ENCODE assay signal across 17 mouse cellular contexts in genomic region chr8:111435071-111435828, GRCm38 (mm10). TPM values are rescaled to one million over a fixed set of nuclear protein-coding genes. Genes with fewer than 3 reads are reported as not detected.
DNase-seq lines count a peak whose midpoint lies in the region; ATAC-seq and TF ChIP-seq lines count a peak whose summit lies in the region.
"Had no signal": no experiment of that assay in that cellular context is flagged by ENCODE, and none has a peak within 500 bp of the region (broad histone marks: within the 10 kb centered on the region; RNA-seq: fewer than 3 reads in every experiment).

No protein-coding gene starts in this region.

- TF ChIP-seq POLR2A in liver, adult 2 months (IDR thresholded peaks at IDR 0.05; ENCODE audit: extremely low read depth, insufficient read depth, low read length) = no peak

- no peaks in the 10 kb centered on the region for H3K79me2 ChIP-seq in liver, adult 2 months (ENCODE audit: control insufficient read depth, insufficient read depth, low read length)

- H3K36me3 ChIP-seq in liver, adult 2 months (ENCODE audit: control insufficient read depth, insufficient read depth, low read length) = no peaks in the 10 kb centered on the region
- H3K36me3 ChIP-seq in intestine, postnatal 0 days (ENCODE audit: control insufficient read depth, insufficient read depth) = no peaks in the 10 kb centered on the region
- H3K36me3 ChIP-seq: intestine, embryonic 15.5 days; limb, embryonic 12.5 days had no signal

- peak; percentile 46 to 87 for DNase-seq in adrenal gland, adult (ENCODE audit: inconsistent age in 2 of 2, low spot score in 1 of 2)
- no peak for DNase-seq in adrenal gland, postnatal 14 days
- peak; percentile 62 for DNase-seq in liver, adult 2 months (ENCODE audit: extremely low read depth, low read depth, low spot score)
- no peak for DNase-seq in liver
- DNase-seq in fat pad, adult 2 months (ENCODE audit: extremely low read depth, low read depth, low spot score) = peak; percentile 88
- DNase-seq in thymus, postnatal 14 days = peak; percentile 34
- no peak for DNase-seq in left cerebral cortex, postnatal 36 days (ENCODE audit: low spot score in 2 of 2)
- DNase-seq: adrenal gland, postnatal 25 days; cerebellum, adult 11 months; layer of hippocampus, postnatal 36 days; lung, adult 18-20 months had no signal

- no peaks in the 10 kb centered on the region for H3K9me3 ChIP-seq in intestine, postnatal 0 days (ENCODE audit: control insufficient read depth)
- H3K9me3 ChIP-seq: intestine, embryonic 15.5 days; limb, embryonic 12.5 days had no signal

- intact Hi-C loops in left cerebral cortex, postnatal 36 days (cut with DNase I) = no loop called here

- 75% methylated on average over 11 of the region's 11 CpGs for WGBS in liver, adult 2 months
- WGBS in intestine, postnatal 0 days = 71% methylated on average over 11 of the region's 11 CpGs

- no peak overlapping the region for H3K4me2 ChIP-seq in intestine, postnatal 0 days (replicated peaks; ENCODE audit: low read depth)
- H3K4me2 ChIP-seq: heart, embryonic 11.5 days; intestine, embryonic 15.5 days; limb, embryonic 12.5 days had no signal

- no peak for TF ChIP-seq CTCF in liver, adult 2 months (IDR thresholded peaks at IDR 0.05; ENCODE audit: low read depth, low read length)
- no peak for TF ChIP-seq CTCF in intestine, postnatal 0 days (IDR thresholded peaks at IDR 0.05; ENCODE audit: low read depth)

- no peaks in the 10 kb centered on the region for H3K27me3 ChIP-seq in liver, adult 2 months (ENCODE audit: control insufficient read depth, insufficient read depth, low read length)
- no peaks in the 10 kb centered on the region for H3K27me3 ChIP-seq in intestine, postnatal 0 days (replicated peaks; ENCODE audit: control insufficient read depth, insufficient read depth, low read length)
- H3K27me3 ChIP-seq: intestine, embryonic 15.5 days; limb, embryonic 12.5 days had no signal

- H3K9ac ChIP-seq in liver, adult 2 months (ENCODE audit: low read depth, low read length) = no peak overlapping the region
- no peak overlapping the region for H3K9ac ChIP-seq in intestine, postnatal 0 days (ENCODE audit: low read depth, low read length)
- H3K9ac ChIP-seq: intestine, embryonic 15.5 days; limb, embryonic 12.5 days had no signal

- no peak overlapping the region for H3K4me3 ChIP-seq in liver, adult 2 months (ENCODE audit: insufficient read depth, low read depth, low read length)
- H3K4me3 ChIP-seq in intestine, postnatal 0 days (ENCODE audit: low read depth, low read length) = no peak overlapping the region
- H3K4me3 ChIP-seq: intestine, embryonic 15.5 days; limb, embryonic 12.5 days had no signal

- no peak overlapping the region for H3K27ac ChIP-seq in liver, adult 2 months (replicated peaks; ENCODE audit: insufficient read depth, low read depth, low read length)
- H3K27ac ChIP-seq in intestine, postnatal 0 days (ENCODE audit: low read depth, low read length) = no peak overlapping the region
- H3K27ac ChIP-seq: intestine, embryonic 15.5 days; limb, embryonic 12.5 days had no signal

- no peak for ATAC-seq in intestine, postnatal 0 days
- ATAC-seq: intestine, embryonic 15.5 days had no signal

- no peaks in the 10 kb centered on the region for H3K4me1 ChIP-seq in liver, adult 2 months (ENCODE audit: control insufficient read depth, insufficient read depth, low read length)
- no peaks in the 10 kb centered on the region for H3K4me1 ChIP-seq in intestine, postnatal 0 days (replicated peaks; ENCODE audit: control insufficient read depth, insufficient read depth, low read length)
- H3K4me1 ChIP-seq: limb, embryonic 12.5 days had no signal

RNA-seq across cellular contexts. Expression of gene Fa2h, which starts 41.6 kb away (rescaled TPM):
- total RNA-seq in adrenal gland, postnatal 14 days (2021) = 2.0 and 3.0 TPM in 2 replicates
- total RNA-seq in liver, adult 2 months (2014; rRNA removed) = 0.09 TPM in 1 of 2 replicates, not detected in the other
- 0.06 and 0.09 TPM in 2 replicates for polyA plus RNA-seq in liver, adult 2 months (2012; rRNA removed)
- polyA plus RNA-seq in intestine, postnatal 0 days (2015; fragmentation: Nextera tagmentation; extraction: Ambion mirVana) = 0.50 and 2.6 TPM in 2 replicates
- 10 to 100 TPM; 20.4 to 31.0 TPM for total RNA-seq in left cerebral cortex, postnatal 36 days (2021)
- total RNA-seq: hematopoietic stem cell, adult 5-6 weeks; megakaryocyte progenitor cell, adult 5-6 weeks had no signal
- polyA plus RNA-seq: limb, embryonic 12.5 days had no signal

Comparison
In these comparisons a context has a peak if more than half of its experiments do, and no peak if none do; other contexts are left out.
1. DNase-seq: peak in adrenal gland, adult (2 of 2), liver, adult 2 months (single experiment), fat pad, adult 2 months (single experiment) and thymus, postnatal 14 days (single experiment); none in adrenal gland, postnatal 14 days (single experiment), liver (single experiment) and left cerebral cortex, postnatal 36 days (0 of 2).